ENCODE assay signal across 9 mouse cellular contexts in the genomic region with DNA sequence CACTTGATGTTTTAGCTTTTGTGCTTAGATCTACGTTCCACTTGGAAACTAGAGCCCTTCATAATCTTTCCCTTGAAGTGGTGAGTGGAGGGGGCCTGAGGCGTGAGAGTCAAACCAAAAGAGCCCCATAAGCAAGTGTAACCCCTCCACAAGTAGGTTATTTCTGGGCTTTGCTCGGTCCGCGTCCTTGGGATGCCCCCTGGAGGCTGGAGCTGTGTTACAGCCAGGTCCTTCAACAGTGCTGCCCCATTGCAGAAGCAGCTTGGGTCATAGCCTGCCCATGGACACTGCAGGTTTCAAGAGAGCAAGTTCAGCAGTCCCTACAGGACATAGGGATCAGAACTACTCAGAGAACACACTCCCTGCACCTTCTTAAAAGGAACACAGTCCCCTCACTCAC. TPM values are rescaled to one million over a fixed set of nuclear protein-coding genes. Genes with fewer than 3 reads are reported as not detected.
DNase-seq lines count a peak whose midpoint lies in the region; ATAC-seq and TF ChIP-seq lines count a peak whose summit lies in the region.
"Had no signal": no experiment of that assay in that cellular context is flagged by ENCODE, and none has a peak within 500 bp of the region (broad histone marks: within the 10 kb centered on the region; RNA-seq: fewer than 3 reads in every experiment).

No protein-coding gene starts in this region.

- no peak for TF ChIP-seq EP300 in ES-Bruce4 (IDR thresholded peaks at IDR 0.05; ENCODE audit: insufficient read depth, low read depth, low read length)

- no peak for TF ChIP-seq POLR2A in ES-Bruce4 (IDR thresholded peaks at IDR 0.05; ENCODE audit: insufficient read depth, low read length)
- no peak for TF ChIP-seq POLR2A in cortical plate, adult 2 months (IDR thresholded peaks at IDR 0.05; ENCODE audit: extremely low read depth, insufficient read depth, low read length)

- H3K27me3 ChIP-seq in hindbrain, embryonic 16.5 days (replicated peaks; ENCODE audit: control insufficient read depth, insufficient read depth, low read length), result no peaks in the 10 kb centered on the region; the same call in 1 of the 2 replicates
- no peaks in the 10 kb centered on the region for H3K27me3 ChIP-seq in hindbrain, embryonic 13.5 days
- no peaks in the 10 kb centered on the region; the same call in 1 of the 2 replicates for H3K27me3 ChIP-seq in ES-Bruce4 (ENCODE audit: control insufficient read depth, insufficient read depth, low read length, poor library complexity, severe bottlenecking)
- no peaks in the 10 kb centered on the region for H3K27me3 ChIP-seq in heart, embryonic 16.5 days (ENCODE audit: control insufficient read depth, insufficient read depth, low read length)
- H3K27me3 ChIP-seq: stomach, embryonic 15.5 days had no signal

- no peak overlapping the region for H3K9ac ChIP-seq in hindbrain, embryonic 16.5 days (ENCODE audit: low read depth, low read length)
- no peak overlapping the region for H3K9ac ChIP-seq in hindbrain, embryonic 13.5 days
- no peak overlapping the region for H3K9ac ChIP-seq in ES-Bruce4 (ENCODE audit: low read depth, poor library complexity, severe bottlenecking)
- H3K9ac ChIP-seq in heart, embryonic 16.5 days (ENCODE audit: low read length), result no peak overlapping the region
- H3K9ac ChIP-seq: stomach, embryonic 15.5 days had no signal

- no peak overlapping the region for H3K27ac ChIP-seq in hindbrain, embryonic 16.5 days (ENCODE audit: low read depth, low read length)
- no peak overlapping the region for H3K27ac ChIP-seq in hindbrain, embryonic 13.5 days
- no peak overlapping the region for H3K27ac ChIP-seq in ES-Bruce4 (ENCODE audit: insufficient read depth, low read length)
- H3K27ac ChIP-seq in cortical plate, adult 2 months (ENCODE audit: insufficient read depth, low read length), result no peak overlapping the region
- H3K27ac ChIP-seq in heart, embryonic 16.5 days (ENCODE audit: low read length), result peak overlapping the region; percentile 7
- H3K27ac ChIP-seq: stomach, embryonic 15.5 days had no signal

- no peaks in the 10 kb centered on the region for H3K4me1 ChIP-seq in hindbrain, embryonic 16.5 days (ENCODE audit: control insufficient read depth, insufficient read depth, low read depth, low read length)
- H3K4me1 ChIP-seq in hindbrain, embryonic 13.5 days (replicated peaks), result no peaks in the 10 kb centered on the region
- H3K4me1 ChIP-seq in ES-Bruce4 (ENCODE audit: control insufficient read depth, insufficient read depth, low read length), result no peaks in the 10 kb centered on the region
- H3K4me1 ChIP-seq in cortical plate, adult 2 months (ENCODE audit: control insufficient read depth, insufficient read depth, low read length), result no peaks in the 10 kb centered on the region
- 0 out of 2 replicates have a peak, but pooled peaks cover 2% of the 10 kb centered on the region for H3K4me1 ChIP-seq in heart, embryonic 16.5 days (ENCODE audit: control insufficient read depth, insufficient read depth, low read length)

- no peaks in the 10 kb centered on the region for H3K9me3 ChIP-seq in hindbrain, embryonic 16.5 days (ENCODE audit: control insufficient read depth, low read length)
- no peaks in the 10 kb centered on the region for H3K9me3 ChIP-seq in hindbrain, embryonic 13.5 days
- H3K9me3 ChIP-seq in ES-Bruce4 (replicated peaks; ENCODE audit: control insufficient read depth, insufficient read depth, low read length, poor library complexity, severe bottlenecking), result no peaks in the 10 kb centered on the region
- no peaks in the 10 kb centered on the region for H3K9me3 ChIP-seq in heart, embryonic 16.5 days (replicated peaks; ENCODE audit: control insufficient read depth, low read length)
- H3K9me3 ChIP-seq: stomach, embryonic 15.5 days had no signal

- peak; percentile 61 for TF ChIP-seq CTCF in ES-Bruce4 (IDR thresholded peaks at IDR 0.05; ENCODE audit: low read depth, low read length)
- peak; percentile 62 for TF ChIP-seq CTCF in cortical plate, adult 2 months (IDR thresholded peaks at IDR 0.05; ENCODE audit: extremely low read depth, insufficient read depth, low read length)

- 18% methylated on average over 5 of the region's 5 CpGs for WGBS in hindbrain, embryonic 16.5 days
- 28% methylated on average over 5 of the region's 5 CpGs for WGBS in hindbrain, embryonic 13.5 days
- WGBS in heart, embryonic 16.5 days, result 5% methylated on average over 5 of the region's 5 CpGs

- intact Hi-C loops in left cerebral cortex, postnatal 4 days (cut with DNase I), result loop anchor here (5.0 kb wide), 1 partner anchor 62 kb away; the partner anchor contains the start of gene Ramp1

- DNase-seq in left cerebral cortex, postnatal 4 days, result peak; percentile 70
- peak; percentile 55 to 60 for DNase-seq in thymus, adult 18-20 months

- H3K4me3 ChIP-seq in hindbrain, embryonic 16.5 days (ENCODE audit: low read length), result no peak overlapping the region
- no peak overlapping the region for H3K4me3 ChIP-seq in hindbrain, embryonic 13.5 days
- no peak overlapping the region for H3K4me3 ChIP-seq in ES-Bruce4 (ENCODE audit: low read depth, low read length)
- no peak overlapping the region for H3K4me3 ChIP-seq in cortical plate, adult 2 months (ENCODE audit: insufficient read depth, low read length)
- no peak overlapping the region for H3K4me3 ChIP-seq in heart, embryonic 16.5 days (ENCODE audit: low read length)
- H3K4me3 ChIP-seq: stomach, embryonic 15.5 days had no signal

- H3K4me2 ChIP-seq in hindbrain, embryonic 16.5 days (ENCODE audit: low read length), result no peak overlapping the region
- no peak overlapping the region for H3K4me2 ChIP-seq in hindbrain, embryonic 13.5 days
- no peak overlapping the region for H3K4me2 ChIP-seq in heart, embryonic 16.5 days (ENCODE audit: low read depth, low read length)
- H3K4me2 ChIP-seq: stomach, embryonic 15.5 days had no signal

- H3K36me3 ChIP-seq in hindbrain, embryonic 16.5 days (ENCODE audit: control insufficient read depth, insufficient read depth, low read length), result no peaks in the 10 kb centered on the region
- no peaks in the 10 kb centered on the region for H3K36me3 ChIP-seq in hindbrain, embryonic 13.5 days
- H3K36me3 ChIP-seq in ES-Bruce4 (ENCODE audit: control insufficient read depth, insufficient read depth, low read length, poor library complexity, severe bottlenecking), result no peaks in the 10 kb centered on the region
- no peaks in the 10 kb centered on the region for H3K36me3 ChIP-seq in heart, embryonic 16.5 days (ENCODE audit: control insufficient read depth, insufficient read depth)
- H3K36me3 ChIP-seq: stomach, embryonic 15.5 days had no signal

- peak; percentile 42; the same call in 1 of the 2 replicates for ATAC-seq in hindbrain, embryonic 16.5 days
- no peak for ATAC-seq in hindbrain, embryonic 13.5 days (ENCODE audit: low FRiP score)
- ATAC-seq in heart, embryonic 16.5 days (replicated peaks; ENCODE audit: extremely low read depth, insufficient read depth, low FRiP score), result no peak; the same call in 1 of the 2 replicates
- peak; percentile 79 for ATAC-seq in monocyte, adult 5-6 weeks (replicated peaks; ENCODE audit: insufficient number of reproducible peaks, low FRiP score, low TSS enrichment, poor library complexity, severe bottlenecking)

RNA-seq across cellular contexts. Expression of gene Ube2f, which starts 11.0 kb away (rescaled TPM):
- polyA plus RNA-seq in hindbrain, embryonic 16.5 days (2015; fragmentation: Nextera tagmentation; extraction: Ambion mirVana), result 59.2 and 60.1 TPM in 2 replicates
- polyA plus RNA-seq in hindbrain, embryonic 13.5 days (2015; fragmentation: Nextera tagmentation; extraction: Ambion mirVana), result 67.7 and 68.2 TPM in 2 replicates
- 61.7 and 70.9 TPM in 2 replicates for polyA plus RNA-seq in ES-Bruce4 (2011; ENCODE audit: insufficient read depth, insufficient read length, low read depth, missing spikeins)
- 60.0 and 65.7 TPM in 2 replicates for polyA plus RNA-seq in cortical plate, adult 2 months (2012; rRNA removed)
- polyA plus RNA-seq in heart, embryonic 16.5 days (2015; fragmentation: Nextera tagmentation; extraction: Ambion mirVana), result 68.9 and 71.7 TPM in 2 replicates
- 10 to 100 TPM; 44.5 to 48.4 TPM for total RNA-seq in left cerebral cortex, postnatal 4 days (2021)
- total RNA-seq in monocyte, adult 5-6 weeks (2017), result 75.0 to 85.6 TPM (median 83.2 TPM) in 3 replicates

RNA-seq across cellular contexts. Expression of gene Scly, which starts 59.0 kb away (rescaled TPM):
- 14.7 and 15.0 TPM in 2 replicates for polyA plus RNA-seq in hindbrain, embryonic 16.5 days (2015; fragmentation: Nextera tagmentation; extraction: Ambion mirVana)
- 11.6 and 12.2 TPM in 2 replicates for polyA plus RNA-seq in hindbrain, embryonic 13.5 days (2015; fragmentation: Nextera tagmentation; extraction: Ambion mirVana)
- 18.5 and 19.2 TPM in 2 replicates for polyA plus RNA-seq in ES-Bruce4 (2011; ENCODE audit: insufficient read depth, insufficient read length, low read depth, missing spikeins)
- 18.4 and 20.6 TPM in 2 replicates for polyA plus RNA-seq in cortical plate, adult 2 months (2012; rRNA removed)
- 16.0 and 17.5 TPM in 2 replicates for polyA plus RNA-seq in heart, embryonic 16.5 days (2015; fragmentation: Nextera tagmentation; extraction: Ambion mirVana)
- total RNA-seq in left cerebral cortex, postnatal 4 days (2021), result 10 to 100 TPM in 1 of 2 experiments, 1 to 10 TPM in 1; 9.2 to 11.3 TPM
- 18.4 to 25.4 TPM (median 25.1 TPM) in 3 replicates for total RNA-seq in monocyte, adult 5-6 weeks (2017)

RNA-seq across cellular contexts. Expression of gene Ramp1, which starts 59.5 kb away (rescaled TPM):
- polyA plus RNA-seq in hindbrain, embryonic 16.5 days (2015; fragmentation: Nextera tagmentation; extraction: Ambion mirVana), result 20.8 and 28.5 TPM in 2 replicates
- 3.2 and 3.3 TPM in 2 replicates for polyA plus RNA-seq in hindbrain, embryonic 13.5 days (2015; fragmentation: Nextera tagmentation; extraction: Ambion mirVana)
- 0.69 TPM in 1 of 2 replicates, not detected in the other for polyA plus RNA-seq in ES-Bruce4 (2011; ENCODE audit: insufficient read depth, insufficient read length, low read depth, missing spikeins)
- 76.5 and 76.6 TPM in 2 replicates for polyA plus RNA-seq in cortical plate, adult 2 months (2012; rRNA removed)
- 59.3 and 61.0 TPM in 2 replicates for polyA plus RNA-seq in heart, embryonic 16.5 days (2015; fragmentation: Nextera tagmentation; extraction: Ambion mirVana)
- total RNA-seq in left cerebral cortex, postnatal 4 days (2021), result 10 to 100 TPM; 12.3 to 14.3 TPM
- total RNA-seq in monocyte, adult 5-6 weeks (2017), result 15.7 to 28.1 TPM (median 26.3 TPM) in 3 replicates

Comparison
In these comparisons a context has a peak if more than half of its experiments do, and no peak if none do; other contexts are left out.
1. ATAC-seq: peak in hindbrain, embryonic 16.5 days (single experiment) and monocyte, adult 5-6 weeks (single experiment); none in hindbrain, embryonic 13.5 days (single experiment) and heart, embryonic 16.5 days (single experiment).